Mouse (Mus musculus) retina, embryonic 14.5 days (tissue): ENCODE results near the gene Gfra4.

ENCODE experiments used
- DNase-seq: peaks from one replicate; pipeline ENCODE4 v3.0.0-alpha.2; 2015; ENCODE audit warnings: low spot score

Gene Gfra4

DNA sequence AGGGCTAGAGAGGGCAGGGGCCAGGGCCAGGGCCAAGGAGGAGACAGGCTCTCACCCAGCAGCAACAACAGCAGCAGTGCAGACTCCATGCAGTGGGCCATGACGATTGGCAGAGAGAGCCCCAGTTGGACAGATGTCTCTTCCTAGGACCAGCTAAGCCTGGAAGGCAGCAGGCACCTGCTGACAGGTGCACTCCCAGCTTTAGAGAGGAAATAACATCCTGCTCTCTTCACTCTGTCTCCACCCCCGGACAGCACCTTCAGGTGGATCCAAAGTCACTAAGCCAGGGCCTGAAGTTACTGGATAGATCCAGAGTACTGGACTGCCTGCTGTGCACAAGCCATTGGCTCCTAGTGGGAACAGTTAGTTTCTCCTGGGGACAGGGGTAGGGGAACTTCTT, at the start of gene Gfra4:
TSS of gene Gfra4 (minus strand) at position 101 of the 400 bp plus-strand sequence.
- no peak for DNase-seq

- DNase-seq: no peak
Measured at GRCm38 (mm10) chr2:131090852-131091251, 48.0 kb upstream of the Gfra4 start.

GRCm38 (mm10) chr2:131089634-131090033, 46.7 kb upstream of the Gfra4 start:
- DNase-seq: no peak

- no peak for DNase-seq
Measured at GRCm38 (mm10) chr2:131088581-131088980, 45.7 kb upstream of the Gfra4 start.

- no peak for DNase-seq
Measured at GRCm38 (mm10) chr2:131086667-131087390, 43.9 kb upstream of the Gfra4 start, which contains the start of gene Siglec1. Siglec1 (minus strand) TSS chr2:131086765.

- no peak for DNase-seq
Measured at GRCm38 (mm10) chr2:131084206-131084605, 41.3 kb upstream of the Gfra4 start.

DNA sequence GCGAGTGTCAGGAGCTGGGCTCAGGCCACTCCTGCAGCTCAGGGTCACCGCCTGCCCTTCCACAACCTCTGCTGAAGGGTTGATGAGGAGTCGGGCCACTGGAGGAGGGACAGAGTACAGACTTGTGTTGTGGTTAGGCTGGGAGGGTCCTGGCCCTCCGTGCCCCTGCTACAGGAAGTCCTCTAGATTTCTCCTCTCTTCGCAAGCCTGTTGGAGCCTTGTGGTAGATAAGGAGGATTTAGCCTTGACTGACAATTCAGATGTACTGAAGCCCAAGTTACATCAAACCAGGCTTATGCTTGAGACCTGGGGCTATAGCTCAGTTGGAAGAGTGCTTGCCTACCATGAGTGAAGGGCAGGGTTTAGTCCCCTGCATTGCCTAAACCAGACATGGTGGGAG, 37.6 kb upstream of the Gfra4 start:
- DNase-seq: no peak

GRCm38 (mm10) chr2:131072536-131072935, 29.6 kb upstream of the Gfra4 start:
- DNase-seq: no peak

DNA sequence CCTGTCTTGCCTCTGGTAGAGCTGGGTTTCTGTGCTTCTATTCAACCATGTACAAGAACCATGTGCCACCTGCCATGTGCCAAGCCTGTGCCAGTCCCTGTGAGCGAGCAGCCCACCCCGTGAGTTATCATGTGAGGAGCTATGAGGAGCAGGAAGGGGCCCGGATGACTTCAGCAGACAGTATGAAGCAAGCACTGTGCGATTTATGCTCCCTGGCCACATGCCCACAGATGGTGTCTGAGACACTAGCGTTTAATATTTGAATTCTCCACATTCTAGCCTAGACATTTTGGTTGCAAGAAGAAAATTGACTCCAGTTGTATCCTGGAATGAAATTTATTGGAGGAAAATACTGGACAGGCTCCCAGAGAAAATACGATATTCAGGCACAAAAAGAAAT, 24.6 kb upstream of the Gfra4 start:
- no peak for DNase-seq

DNA sequence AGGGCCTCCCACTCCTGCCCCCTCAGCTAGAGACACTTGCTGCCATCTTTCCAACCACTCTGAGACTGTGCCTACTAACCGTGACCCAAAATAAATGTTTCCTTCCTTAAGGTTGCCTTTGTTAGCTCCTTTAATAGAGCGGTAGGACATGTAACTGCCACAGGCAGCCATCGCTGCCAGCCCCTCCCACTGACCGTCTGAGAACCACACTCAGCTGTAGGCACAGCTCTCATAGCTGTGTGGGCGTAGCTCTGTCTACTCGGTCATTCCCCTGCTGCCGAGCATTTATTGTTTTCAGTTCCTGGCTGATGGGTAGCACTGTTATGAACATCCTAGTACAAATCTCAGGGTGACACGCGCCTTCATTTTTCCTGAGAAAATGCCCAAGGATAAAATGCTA, 23.5 kb upstream of the Gfra4 start:
- DNase-seq: no peak

GRCm38 (mm10) chr2:131063404-131063864, 20.5 kb upstream of the Gfra4 start, which contains the start of gene Adam33:
Adam33 (minus strand) TSS chr2:131063814.
- DNase-seq: no peak

GRCm38 (mm10) chr2:131061607-131062006, 18.7 kb upstream of the Gfra4 start:
- DNase-seq: no peak

DNA sequence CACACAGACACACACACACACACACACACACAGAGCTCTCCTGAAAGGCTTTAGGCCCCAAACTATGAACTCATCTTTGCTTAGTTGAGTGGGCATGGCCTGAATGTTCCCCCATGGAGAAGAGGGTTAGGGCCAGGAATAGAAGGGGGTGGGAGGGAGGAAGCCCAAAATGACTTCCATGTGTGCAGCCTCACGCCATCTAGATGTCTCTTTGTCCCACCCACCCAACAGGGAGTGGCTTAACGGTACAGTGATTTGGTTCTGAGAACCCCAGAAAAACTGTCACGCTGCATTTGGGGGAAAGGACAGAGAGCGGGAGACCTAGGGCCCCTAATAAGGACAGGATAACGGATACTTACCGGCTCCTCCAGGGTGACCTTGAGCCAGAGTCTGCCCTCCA, 17.9 kb upstream of the Gfra4 start:
- no peak for DNase-seq

DNA sequence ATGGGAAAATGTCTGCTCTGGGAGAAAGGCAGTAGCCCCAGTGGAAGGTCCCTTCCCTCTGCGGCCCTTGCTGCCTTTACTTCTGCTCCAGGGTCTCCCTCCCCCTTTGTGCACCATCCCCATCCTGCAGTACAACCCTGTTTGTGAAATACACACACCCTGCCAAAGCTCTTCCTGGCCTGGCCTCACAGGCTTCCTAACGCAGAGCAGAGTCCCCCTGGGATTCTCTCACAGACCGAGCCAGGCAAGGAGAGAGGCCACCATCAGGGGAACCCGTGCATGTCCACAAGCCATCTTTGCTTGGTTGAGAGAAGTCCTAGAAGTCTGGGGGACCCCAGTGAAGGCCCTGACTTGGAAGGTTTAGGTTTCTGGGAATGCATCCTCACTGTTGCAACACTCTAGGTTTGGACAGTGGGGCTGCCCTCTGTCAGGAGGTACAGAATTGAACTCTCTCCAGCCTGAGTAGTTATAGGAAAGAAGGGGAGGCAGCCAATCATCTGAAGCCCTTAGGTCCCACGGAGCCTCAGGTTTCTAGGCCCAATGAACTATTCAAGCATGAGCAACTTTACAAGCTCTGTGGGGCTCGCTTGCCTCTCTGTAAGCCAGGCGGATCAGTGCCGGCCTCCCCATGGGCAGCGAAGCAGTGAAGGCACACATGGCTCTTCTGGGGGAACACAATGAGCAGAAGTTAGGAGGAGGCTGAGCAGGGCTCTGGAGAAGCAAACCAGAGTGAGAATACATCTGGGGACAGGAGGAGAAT, 17.1 kb upstream of the Gfra4 start:
- DNase-seq: no peak

DNA sequence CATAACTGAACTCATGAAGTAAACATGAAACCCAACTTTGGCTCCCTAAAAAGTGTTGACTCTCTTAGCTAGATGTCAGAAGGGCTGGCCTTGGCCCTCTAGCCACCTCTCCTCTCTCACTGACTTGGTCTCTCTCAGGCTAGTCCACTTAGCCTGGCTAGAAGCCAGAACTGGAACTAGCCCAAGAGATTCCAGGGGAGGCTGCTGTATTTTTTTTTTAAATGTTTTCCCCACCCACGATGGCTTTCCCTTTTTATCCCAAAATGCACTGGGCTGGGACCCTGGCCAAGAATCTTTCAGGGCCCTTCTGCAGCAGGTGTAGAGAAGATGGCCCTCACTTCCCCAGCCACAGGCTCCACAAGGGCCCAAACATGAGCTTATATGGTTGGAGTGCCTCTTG, 16.5 kb upstream of the Gfra4 start:
- DNase-seq: no peak

DNA sequence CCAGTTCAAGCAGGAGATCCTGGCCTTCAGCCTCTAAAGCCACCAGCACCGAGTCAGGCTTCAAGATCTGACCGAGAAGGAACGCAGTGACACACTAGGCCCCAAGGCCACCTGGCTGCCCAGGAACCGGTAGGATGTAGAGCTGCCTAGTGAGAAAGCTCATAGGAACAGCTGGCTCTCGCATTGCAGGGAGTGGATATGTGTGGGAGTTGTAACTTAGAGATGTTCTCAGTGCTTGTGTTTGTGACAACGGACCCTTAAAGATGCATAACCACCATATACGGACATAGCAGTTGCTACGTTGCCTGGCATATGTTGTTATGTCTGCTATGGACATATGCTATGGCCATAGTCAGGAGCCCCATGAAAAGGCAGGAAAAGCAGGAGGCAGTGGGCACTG, 15.8 kb upstream of the Gfra4 start:
- DNase-seq: no peak

GRCm38 (mm10) chr2:131056191-131056590, 13.3 kb upstream of the Gfra4 start:
- DNase-seq: peak; percentile 67

DNA sequence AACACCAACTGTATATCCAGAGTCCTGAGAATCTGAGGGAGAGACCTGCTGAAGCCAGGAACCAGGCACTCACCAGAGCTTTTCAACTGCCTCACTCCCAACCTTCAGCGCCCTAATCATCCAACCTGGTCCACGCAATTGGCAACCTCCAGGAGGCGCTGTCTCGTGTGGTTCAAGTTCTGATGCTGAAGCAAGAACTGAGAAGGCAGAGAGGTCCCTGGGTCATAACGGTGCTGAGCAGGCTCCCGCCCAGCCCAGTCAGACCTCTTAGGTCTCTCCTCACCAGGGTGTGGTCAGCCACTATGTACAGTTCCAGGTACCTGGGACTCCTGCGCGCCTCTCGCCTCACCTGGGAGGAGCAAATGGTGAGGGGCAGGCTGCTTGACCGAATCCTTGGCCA, 12.7 kb upstream of the Gfra4 start:
- DNase-seq: peak; percentile 76

DNA sequence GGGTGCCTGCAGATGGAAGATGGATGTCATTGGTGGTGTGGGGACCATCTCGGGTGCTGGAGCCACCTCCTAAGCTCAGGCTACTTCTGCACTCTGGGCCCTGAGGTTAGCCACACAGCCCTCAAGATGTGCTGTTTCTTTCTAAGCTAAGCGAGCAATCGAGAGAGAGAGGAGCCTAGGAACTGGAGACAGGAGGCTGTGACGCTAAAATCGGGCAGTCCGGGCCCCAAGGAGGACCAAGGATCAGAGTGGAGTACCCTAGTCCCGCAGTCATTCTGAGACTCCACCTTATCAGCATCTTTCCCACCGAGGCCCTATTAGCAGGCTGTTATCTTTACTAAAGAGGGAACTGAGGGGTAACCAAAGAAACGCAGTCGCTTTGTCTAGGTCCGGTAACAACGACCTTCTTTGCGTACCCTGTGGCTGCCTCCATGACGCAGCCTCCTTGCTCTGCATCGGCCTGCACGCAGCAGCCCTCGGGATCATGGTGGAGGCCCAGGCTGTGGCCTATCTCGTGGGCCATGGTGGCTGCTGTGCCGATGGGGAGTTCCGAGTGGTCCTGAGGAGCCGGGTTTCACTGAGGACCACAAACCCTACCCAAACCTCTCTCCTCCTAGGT, 11.9 kb upstream of the Gfra4 start:
- DNase-seq: peak; percentile 21

- peak; percentile 14 for DNase-seq
Measured at GRCm38 (mm10) chr2:131053851-131054645, 11.2 kb upstream of the Gfra4 start.

DNA sequence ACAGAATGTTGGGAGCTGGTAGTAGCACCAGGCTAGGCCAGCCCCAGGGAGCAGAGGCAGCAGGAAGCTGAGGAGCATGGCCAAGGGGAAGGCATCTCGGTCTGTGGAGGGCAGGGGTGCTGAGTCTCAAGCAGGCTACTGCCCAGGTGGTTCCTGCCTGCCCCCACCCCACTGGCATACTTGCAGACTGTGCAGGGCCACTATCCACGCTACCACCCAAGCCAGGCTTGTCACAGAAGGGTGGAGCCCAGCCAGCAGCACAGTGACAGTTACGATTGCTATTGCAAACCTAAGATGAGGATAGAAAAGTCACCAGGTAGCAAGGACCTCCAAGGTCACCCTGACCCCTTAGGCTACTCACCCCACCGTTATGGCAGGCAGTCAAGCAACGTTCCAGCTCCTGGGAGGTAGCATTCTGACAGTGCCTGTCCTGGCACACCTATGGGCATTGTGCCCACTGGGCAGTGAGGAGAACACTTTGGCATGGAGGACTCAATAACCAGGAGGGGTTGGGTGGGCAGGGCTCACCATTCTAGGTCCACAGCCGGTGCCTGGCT, 10.1 kb upstream of the Gfra4 start:
- no peak for DNase-seq

- DNase-seq: no peak
Measured at GRCm38 (mm10) chr2:131052043-131052442, 9.2 kb upstream of the Gfra4 start.
